Mouse (Mus musculus) lung, adult 2 months (tissue): ENCODE measurements at regions not wholly inside any gene's neighbourhood (a gene's known extent, or its start where the extent isn't known, plus 50 kb on each side); places are given as distances from the start of the nearest gene placed in this dataset.

Experiments used
- CTCF ChIP-seq: fragments of 200-500 bp; IDR thresholded peaks from 2 replicates; pipeline ENCODE4 v1.5.1; 2011; ENCODE audit warnings: mild to moderate bottlenecking, low read length, control low read depth; ENCODE audit not compliant: insufficient read depth
- POLR2A ChIP-seq: fragments of 200-500 bp; IDR thresholded peaks from 2 replicates; pipeline ENCODE4 v1.6.1; 2011; ENCODE audit warnings: low read depth, mild to moderate bottlenecking, control low read depth, low read length, borderline replicate concordance; ENCODE audit errors: extremely low read depth

- TF ChIP-seq POLR2A: no peak
- TF ChIP-seq CTCF: no peak
These were observed 222.5 kb downstream of the Zfp36l1 start for GRCm38 (mm10) chr12:79890291-79890690.
